Mouse (Mus musculus) kidney, adult 9 months (tissue): Measurements from ENCODE around the gene Rpl29.

Source experiments
- DNase-seq: peaks from one replicate; pipeline ENCODE4 v3.0.0; 2022

The Rpl29 gene

GRCm38 (mm10) chr9:106473081-106473752 lies 44.0 kb downstream of the Rpl29 start:
- DNase-seq = peak; percentile 86

GRCm38 (mm10) chr9:106473753-106474105 lies 44.5 kb downstream of the Rpl29 start:
- DNase-seq = no peak

GRCm38 (mm10) chr9:106474456-106474855 lies 45.2 kb downstream of the Rpl29 start:
- peak; percentile 79 for DNase-seq

- DNase-seq = peak; percentile 48
These were observed 45.8 kb downstream of the Rpl29 start for GRCm38 (mm10) chr9:106475046-106475445.

- no peak for DNase-seq
These were observed 46.4 kb downstream of the Rpl29 start, which contains the start of gene Rrp9 for GRCm38 (mm10) chr9:106475663-106476001. Gene Rrp9, plus strand, starts transcription at chr9:106475963.

GRCm38 (mm10) chr9:106476002-106476923 lies 47.0 kb downstream of the Rpl29 start:
- DNase-seq = peak; percentile 89

- DNase-seq = peak; percentile 100
These were observed 47.8 kb downstream of the Rpl29 start, which contains the start of gene Parp3 for GRCm38 (mm10) chr9:106476924-106477484. Gene Parp3, minus strand, starts transcription at chr9:106476949.

- DNase-seq = no peak
These were observed 48.4 kb downstream of the Rpl29 start for GRCm38 (mm10) chr9:106477649-106478048.

GRCm38 (mm10) chr9:106478101-106478500 lies 48.8 kb downstream of the Rpl29 start:
- DNase-seq = no peak

GRCm38 (mm10) chr9:106480541-106480940 lies 51.3 kb downstream of the Rpl29 start:
- no peak for DNase-seq

- DNase-seq = no peak
These were observed 51.8 kb downstream of the Rpl29 start for GRCm38 (mm10) chr9:106481075-106481474.
